ENCODE assay signal across 7 mouse cellular contexts in the genomic region with DNA sequence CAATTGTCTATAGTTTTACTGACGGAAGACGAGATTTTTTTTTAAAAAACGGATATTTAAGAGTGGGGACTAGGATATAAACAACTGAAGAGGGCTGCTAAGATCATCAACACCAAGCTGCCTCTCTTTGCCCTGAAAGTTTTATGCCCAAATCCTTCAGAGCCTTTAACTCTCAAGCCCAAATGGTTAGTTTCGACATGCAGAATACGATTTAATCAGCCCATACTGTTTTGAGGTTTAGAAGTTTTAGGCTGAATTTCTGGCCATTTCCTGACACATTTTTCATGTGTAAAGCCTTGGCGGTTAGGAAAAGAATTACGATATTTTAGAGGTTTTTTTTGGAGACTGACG. TPM values are rescaled to one million over a fixed set of nuclear protein-coding genes. Genes with fewer than 3 reads are reported as not detected.
A peak's percentile ranks its signal among the peaks of the same experiment; 100 is the strongest.
DNase-seq lines count a peak whose midpoint lies in the region; ATAC-seq and TF ChIP-seq lines count a peak whose summit lies in the region.

No protein-coding gene starts in this region.

- H3K27me3 ChIP-seq in spleen, adult 2 months (ENCODE audit: control insufficient read depth, insufficient read depth, low read length), result no peaks in the 10 kb centered on the region
- no peaks in the 10 kb centered on the region for H3K27me3 ChIP-seq in forebrain, embryonic 13.5 days
- H3K27me3 ChIP-seq in liver, embryonic 12.5 days (replicated peaks), result no peaks in the 10 kb centered on the region
- no peaks in the 10 kb centered on the region for H3K27me3 ChIP-seq in stomach, postnatal 0 days (ENCODE audit: control insufficient read depth, insufficient read depth, low read length)

- no peak overlapping the region for H3K9ac ChIP-seq in forebrain, embryonic 13.5 days
- peak overlapping the region; percentile 97 for H3K9ac ChIP-seq in liver, embryonic 12.5 days
- H3K9ac ChIP-seq in stomach, postnatal 0 days (ENCODE audit: low read length), result peak overlapping the region; percentile 91

- peak overlapping the region; percentile 77; the same call in 1 of the 2 replicates for H3K4me3 ChIP-seq in spleen, adult 2 months (ENCODE audit: extremely low read depth, insufficient read depth, insufficient read length)
- peak overlapping the region; percentile 85 for H3K4me3 ChIP-seq in forebrain, embryonic 13.5 days
- peak overlapping the region; percentile 97 for H3K4me3 ChIP-seq in liver, embryonic 12.5 days
- H3K4me3 ChIP-seq in stomach, postnatal 0 days (ENCODE audit: low read depth, low read length), result peak overlapping the region; percentile 93

- no peak for ATAC-seq in forebrain, embryonic 13.5 days
- peak; percentile 2; the same call in 1 of the 2 replicates for ATAC-seq in liver, embryonic 12.5 days
- no peak for ATAC-seq in stomach, postnatal 0 days (ENCODE audit: low FRiP score, low TSS enrichment)

- intact Hi-C loops in gastrocnemius, postnatal 14 days (cut with DNase I; ENCODE audit: low total_unique reads), result loop anchor here (5.0 kb wide), 1 partner anchor 41 kb away; a partner anchor contains a TSS

- no peak for TF ChIP-seq EP300 in stomach, postnatal 0 days (optimal IDR thresholded peaks at IDR 0.05)

- no peak overlapping the region for H3K27ac ChIP-seq in spleen, adult 2 months (ENCODE audit: insufficient read depth, low read length)
- H3K27ac ChIP-seq in forebrain, embryonic 13.5 days, result no peak overlapping the region
- H3K27ac ChIP-seq in liver, embryonic 12.5 days, result no peak overlapping the region; the same call in none of the 2 replicates
- H3K27ac ChIP-seq in stomach, postnatal 0 days (replicated peaks), result no peak overlapping the region; the same call in 1 of the 2 replicates

- H3K9me3 ChIP-seq in forebrain, embryonic 13.5 days (replicated peaks), result no peaks in the 10 kb centered on the region
- no peaks in the 10 kb centered on the region for H3K9me3 ChIP-seq in liver, embryonic 12.5 days (replicated peaks)
- H3K9me3 ChIP-seq in stomach, postnatal 0 days (ENCODE audit: control insufficient read depth, low read length), result no peaks in the 10 kb centered on the region

- H3K36me3 ChIP-seq in spleen, adult 2 months (ENCODE audit: control insufficient read depth, insufficient read depth, low read length), result no peaks in the 10 kb centered on the region
- H3K36me3 ChIP-seq in forebrain, embryonic 13.5 days (ENCODE audit: poor library complexity, severe bottlenecking), result 0 out of 2 replicates have a peak, but pooled peaks cover 2% of the 10 kb centered on the region
- peaks cover 11% of the 10 kb centered on the region; the same call in 1 of the 2 replicates for H3K36me3 ChIP-seq in liver, embryonic 12.5 days
- H3K36me3 ChIP-seq in stomach, postnatal 0 days (ENCODE audit: control insufficient read depth, insufficient read depth, low read length), result no peaks in the 10 kb centered on the region

- DNase-seq in spleen, adult 2 months (ENCODE audit: low read depth in 1 of 2, low spot score in 2 of 2), result no peak
- no peak for DNase-seq in spleen, postnatal 14 days (ENCODE audit: low spot score in 2 of 2)
- no peak for DNase-seq in stomach, postnatal 0 days (ENCODE audit: low spot score)
- no peak for DNase-seq in gastrocnemius, postnatal 14 days
- DNase-seq in ovary, adult 18-20 months (ENCODE audit: low spot score), result no peak

- no peak for TF ChIP-seq POLR2A in spleen, adult 2 months (IDR thresholded peaks at IDR 0.05; ENCODE audit: low read depth, low read length)

- peaks cover 5% of the 10 kb centered on the region for H3K4me1 ChIP-seq in spleen, adult 2 months (ENCODE audit: control insufficient read depth, insufficient read depth, insufficient read length)
- H3K4me1 ChIP-seq in forebrain, embryonic 13.5 days, result peaks cover 23% of the 10 kb centered on the region
- peaks cover 30% of the 10 kb centered on the region for H3K4me1 ChIP-seq in liver, embryonic 12.5 days
- H3K4me1 ChIP-seq in stomach, postnatal 0 days (replicated peaks; ENCODE audit: control insufficient read depth, insufficient read depth), result peaks cover 6% of the 10 kb centered on the region; the same call in 1 of the 2 replicates

- peak overlapping the region; percentile 68 for H3K4me2 ChIP-seq in forebrain, embryonic 13.5 days
- H3K4me2 ChIP-seq in liver, embryonic 12.5 days, result peak overlapping the region; percentile 76
- peak overlapping the region; percentile 55 for H3K4me2 ChIP-seq in stomach, postnatal 0 days (replicated peaks; ENCODE audit: low read depth)

- TF ChIP-seq CTCF in spleen, adult 2 months (IDR thresholded peaks at IDR 0.05; ENCODE audit: extremely low read depth, insufficient read depth, insufficient read length, insufficient replicate concordance), result no peak
- no peak for TF ChIP-seq CTCF in stomach, postnatal 0 days (IDR thresholded peaks at IDR 0.05; ENCODE audit: low read depth)

- WGBS in spleen, adult 2 months, result 42% methylated on average over 8 of the region's 8 CpGs
- 47% methylated on average over 8 of the region's 8 CpGs for WGBS in forebrain, embryonic 13.5 days
- WGBS in liver, embryonic 12.5 days (ENCODE audit: insufficient replicate concordance), result 44% methylated on average over 8 of the region's 8 CpGs
- 47% methylated on average over 8 of the region's 8 CpGs for WGBS in stomach, postnatal 0 days

RNA-seq across cellular contexts. Expression of a gene that starts 0.3 kb away (rescaled TPM):
- 8.3 and 9.1 TPM in 2 replicates for polyA plus RNA-seq in spleen, adult 2 months (2012; rRNA removed)
- polyA plus RNA-seq in forebrain, embryonic 13.5 days (2015; fragmentation: Nextera tagmentation; extraction: Ambion mirVana), result 63.2 and 64.9 TPM in 2 replicates
- polyA plus RNA-seq in liver, embryonic 12.5 days (2016; fragmentation: Nextera tagmentation; extraction: Ambion mirVana), result 29.1 and 30.2 TPM in 2 replicates
- 17.6 and 18.2 TPM in 2 replicates for polyA plus RNA-seq in stomach, postnatal 0 days (2015; fragmentation: Nextera tagmentation; extraction: Ambion mirVana)
- total RNA-seq in gastrocnemius, postnatal 14 days (2021), result 10 to 100 TPM; 11.1 to 13.5 TPM

RNA-seq across cellular contexts. Expression of a gene that starts 38.0 kb away (rescaled TPM):
- polyA plus RNA-seq in spleen, adult 2 months (2012; rRNA removed), result 15.7 and 17.3 TPM in 2 replicates
- polyA plus RNA-seq in forebrain, embryonic 13.5 days (2015; fragmentation: Nextera tagmentation; extraction: Ambion mirVana), result 636 and 684 TPM in 2 replicates
- polyA plus RNA-seq in liver, embryonic 12.5 days (2016; fragmentation: Nextera tagmentation; extraction: Ambion mirVana), result 226 and 234 TPM in 2 replicates
- 184 and 187 TPM in 2 replicates for polyA plus RNA-seq in stomach, postnatal 0 days (2015; fragmentation: Nextera tagmentation; extraction: Ambion mirVana)
- 100 to 1,000 TPM; 197 TPM for total RNA-seq in gastrocnemius, postnatal 14 days (2021)

RNA-seq across cellular contexts. Expression of a gene that starts 39.6 kb away (rescaled TPM):
- 2.1 and 4.0 TPM in 2 replicates for polyA plus RNA-seq in spleen, adult 2 months (2012; rRNA removed)
- 11.8 and 13.9 TPM in 2 replicates for polyA plus RNA-seq in forebrain, embryonic 13.5 days (2015; fragmentation: Nextera tagmentation; extraction: Ambion mirVana)
- polyA plus RNA-seq in liver, embryonic 12.5 days (2016; fragmentation: Nextera tagmentation; extraction: Ambion mirVana), result 10.5 TPM in 2 replicates
- polyA plus RNA-seq in stomach, postnatal 0 days (2015; fragmentation: Nextera tagmentation; extraction: Ambion mirVana), result 2.5 and 3.6 TPM in 2 replicates
- 1 to 10 TPM; 2.1 to 2.6 TPM for total RNA-seq in gastrocnemius, postnatal 14 days (2021)

Comparison
In these comparisons a context has a peak if more than half of its experiments do, and no peak if none do; other contexts are left out.
1. RNA of a gene that starts 38.0 kb away (polyA plus RNA-seq): 636 to 684 TPM in forebrain, embryonic 13.5 days, 226 to 234 TPM in liver, embryonic 12.5 days and 184 to 187 TPM in stomach, postnatal 0 days; 15.7 to 17.3 TPM in spleen, adult 2 months; every median in the first group is over 10 times any median in the second.
2. Peak in every context shown above with its lines, with median percentiles within 50 percentile points of each other: H3K4me3 ChIP-seq and H3K4me2 ChIP-seq.